Mouse (Mus musculus) forebrain, embryonic 16.5 days (tissue): Measurements from ENCODE around the gene Tulp4. TPM values are rescaled to one million over a fixed set of nuclear protein-coding genes. Genes with fewer than 3 reads are reported as not detected.
"Not testable (repeated sequence)": the region's sequence is repeated elsewhere in the genome, so short reads cannot be mapped to it uniquely, and the experiment has no call there.

Experiments used
- ATAC-seq: fragments of 200-750 bp; cut with Nextera tagmentation; 2 replicates; pipeline ENCODE4 v1.8.0; 2017; ENCODE audit warnings: mild to moderate bottlenecking, moderate library complexity
- H3K27ac ChIP-seq: fragments of 300-500 bp; sonication (generic); 2 replicates; pipeline ENCODE4 v1.5.1; 2014; ENCODE audit warnings: low read length, control low read depth
- H3K27me3 ChIP-seq: fragments of 300-500 bp; sonication (generic); replicated peaks from 2 replicates; pipeline ENCODE4 v1.6.1; 2014; ENCODE audit warnings: low read length; ENCODE audit not compliant: control insufficient read depth, insufficient read depth
- H3K36me3 ChIP-seq: fragments of 300-500 bp; sonication (generic); 2 replicates; pipeline ENCODE4 v1.6.1; 2014; ENCODE audit not compliant: control insufficient read depth, insufficient read depth
- H3K4me1 ChIP-seq: fragments of 300-500 bp; sonication (generic); replicated peaks from 2 replicates; pipeline ENCODE4 v1.6.1; 2014; ENCODE audit warnings: low read length; ENCODE audit not compliant: control insufficient read depth, insufficient read depth
- H3K4me2 ChIP-seq: fragments of 300-500 bp; sonication (generic); 2 replicates; pipeline ENCODE4 v1.6.1; 2014; ENCODE audit warnings: mild to moderate bottlenecking, low read length, control low read depth
- H3K4me3 ChIP-seq: fragments of 300-500 bp; sonication (generic); replicated peaks from 2 replicates; pipeline ENCODE4 v1.5.1; 2014; ENCODE audit warnings: mild to moderate bottlenecking, low read length, control low read depth
- H3K9ac ChIP-seq: fragments of 300-500 bp; sonication (generic); replicated peaks from 2 replicates; pipeline ENCODE4 v1.6.1; 2014; ENCODE audit warnings: low read depth, low read length, control low read depth
- H3K9me3 ChIP-seq: fragments of 300-500 bp; sonication (generic); 2 replicates; pipeline ENCODE4 v1.6.1; 2016; ENCODE audit warnings: low read length; ENCODE audit not compliant: control insufficient read depth
- WGBS: fragments of 180-500 bp; shearing (Covaris S2); extraction: QIAGEN DNeasy Blood & Tissue Kit; methylation state at CpG from one replicate; pipeline ENCODE4 v1.1.7; 2014; 5-methylcytosine and 5-hydroxymethylcytosine counted together
- microRNA-seq: library from miRNA; unstranded; fragments of <30 nt; microRNA quantifications from one replicate; pipeline ENCODE4, GENCODE M21; 2017
- polyA plus RNA-seq: library from polyadenylated mRNA; unstranded; fragments of >200 nt; fragmentation: Nextera tagmentation; extraction: Ambion mirVana; gene quantifications from 2 replicates; pipeline ENCODE4 v1.2.1, GENCODE M21; 2015

Tulp4 gene
- polyA plus RNA-seq, 1 experiment from 2014 or later = 167 TPM

GRCm38 (mm10) chr17:6300190-6300863 lies 194.1 kb downstream of the Tulp4 start:
- ATAC-seq, H3K27ac ChIP-seq, H3K9me3 ChIP-seq, H3K27me3 ChIP-seq, H3K4me2 ChIP-seq, H3K4me3 ChIP-seq, H3K36me3 ChIP-seq, H3K4me1 ChIP-seq, H3K9ac ChIP-seq: not testable (repeated sequence)
- WGBS = 84% methylated on average over 5 of the region's 12 CpGs

Small RNAs within 50 kb of the gene (microRNA-seq; reads per million reads assigned to microRNA genes)
- not detected for gene Gm22774

Other genes with a start within 250 kb of the Tulp4 start
- 1.4 and 2.5 TPM in 2 replicates for gene Synj2, start 165.2 kb upstream of the Tulp4 start, polyA plus RNA-seq
- gene Serac1, start 26.7 kb upstream of the Tulp4 start, polyA plus RNA-seq = 12.6 and 15.8 TPM in 2 replicates
- 203 and 213 TPM in 2 replicates for gene Gtf2h5, start 26.7 kb upstream of the Tulp4 start, polyA plus RNA-seq
- gene Tmem181a, start 150.4 kb downstream of the Tulp4 start, polyA plus RNA-seq = 45.5 and 52.4 TPM in 2 replicates
- gene Dynlt1a, start 211.1 kb downstream of the Tulp4 start, polyA plus RNA-seq = 38.2 and 42.6 TPM in 2 replicates